Comparison of ENCODE assay signal across 18 mouse cellular contexts in the genomic region with DNA sequence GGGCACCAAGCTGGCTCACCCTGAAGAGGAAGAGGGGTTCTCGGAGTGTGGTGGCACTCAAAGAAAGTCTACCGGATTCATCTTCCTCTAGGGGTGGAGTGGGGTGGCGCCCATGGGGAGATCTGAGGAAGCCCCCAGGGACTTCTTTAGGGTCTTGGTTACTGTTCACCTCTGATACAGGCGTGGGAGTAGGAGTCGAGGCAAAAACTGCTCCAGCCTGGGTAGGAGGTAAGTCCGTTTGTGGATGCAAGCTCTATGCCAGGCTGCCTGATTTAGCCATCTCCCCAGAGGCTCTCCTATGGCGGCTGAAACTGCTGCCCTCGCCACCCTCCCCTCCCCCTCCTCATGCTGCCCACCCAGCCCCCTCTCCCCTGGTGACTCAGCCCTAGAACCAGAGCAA. TPM values are rescaled to one million over a fixed set of nuclear protein-coding genes. Genes with fewer than 3 reads are reported as not detected.
A peak's percentile ranks its signal among the peaks of the same experiment; 100 is the strongest.
DNase-seq lines count a peak whose midpoint lies in the region; ATAC-seq and TF ChIP-seq lines count a peak whose summit lies in the region.
"Had no signal": no experiment of that assay in that cellular context is flagged by ENCODE, and none has a peak within 500 bp of the region (broad histone marks: within the 10 kb centered on the region; RNA-seq: fewer than 3 reads in every experiment).

No protein-coding gene starts in this region.

- peak overlapping the region; percentile 89 for H3K27ac ChIP-seq in heart, embryonic 16.5 days (ENCODE audit: low read length)
- H3K27ac ChIP-seq in midbrain, embryonic 10.5 days (replicated peaks) = 0 out of 2 replicates have a peak overlapping the region, but pooled peaks have one; percentile 17
- H3K27ac ChIP-seq in midbrain, postnatal 0 days (ENCODE audit: low read depth, low read length) = no peak overlapping the region
- H3K27ac ChIP-seq: forebrain, embryonic 12.5 days; hindbrain, embryonic 10.5 days; liver, embryonic 14.5 days had no signal

- TF ChIP-seq CTCF in midbrain, postnatal 0 days (IDR thresholded peaks at IDR 0.05) = no peak

- ATAC-seq in cerebellum, adult (ENCODE audit: insufficient number of reproducible peaks, low FRiP score, low TSS enrichment) = no peak
- no peak for ATAC-seq in heart, embryonic 16.5 days (replicated peaks; ENCODE audit: extremely low read depth, insufficient read depth, low FRiP score)
- ATAC-seq in midbrain, postnatal 0 days (ENCODE audit: low FRiP score) = no peak
- ATAC-seq: inflammation-experienced regulatory T-cells, adult 6 months had no signal

- intact Hi-C loops in heart, postnatal 14 days (cut with DNase I) = no loop called here

- WGBS in heart, embryonic 16.5 days = 66% methylated on average over 8 of the region's 8 CpGs
- 72% methylated on average over 8 of the region's 8 CpGs for WGBS in midbrain, embryonic 10.5 days
- 66% methylated on average over 8 of the region's 8 CpGs for WGBS in midbrain, postnatal 0 days

- no peaks in the 10 kb centered on the region for H3K9me3 ChIP-seq in heart, embryonic 16.5 days (replicated peaks; ENCODE audit: control insufficient read depth, low read length)
- no peaks in the 10 kb centered on the region for H3K9me3 ChIP-seq in midbrain, embryonic 10.5 days (replicated peaks)
- no peaks in the 10 kb centered on the region for H3K9me3 ChIP-seq in midbrain, postnatal 0 days (ENCODE audit: low read length)
- H3K9me3 ChIP-seq: forebrain, embryonic 12.5 days; hindbrain, embryonic 10.5 days; megakaryocyte, embryonic 14.5 days had no signal

- no peak overlapping the region for H3K9ac ChIP-seq in heart, embryonic 16.5 days (ENCODE audit: low read length)
- no peak overlapping the region for H3K9ac ChIP-seq in midbrain, postnatal 0 days (replicated peaks; ENCODE audit: low read length, poor library complexity, severe bottlenecking)
- H3K9ac ChIP-seq: forebrain, embryonic 12.5 days; liver, embryonic 14.5 days had no signal

- peak; percentile 39 for DNase-seq in cerebellum, adult 9-10 months
- no peak for DNase-seq in heart, postnatal 14 days
- DNase-seq in midbrain, embryonic 10.5 days (ENCODE audit: low spot score) = no peak
- DNase-seq in midbrain, postnatal 0 days (ENCODE audit: low spot score) = no peak
- no peak for DNase-seq in T-cell, adult 2 months (ENCODE audit: low spot score)
- no peak for DNase-seq in spleen, postnatal 36 days (ENCODE audit: low spot score in 2 of 2)
- DNase-seq: adrenal gland, postnatal 14 days; thymus, postnatal 14 days had no signal

- H3K36me3 ChIP-seq in heart, embryonic 16.5 days (ENCODE audit: control insufficient read depth, insufficient read depth) = 0 out of 2 replicates have a peak, but pooled peaks cover 3% of the 10 kb centered on the region
- no peaks in the 10 kb centered on the region for H3K36me3 ChIP-seq in midbrain, embryonic 10.5 days
- no peaks in the 10 kb centered on the region for H3K36me3 ChIP-seq in midbrain, postnatal 0 days (ENCODE audit: insufficient read depth, low read length)
- H3K36me3 ChIP-seq: forebrain, embryonic 12.5 days; hindbrain, embryonic 10.5 days had no signal

- H3K4me2 ChIP-seq in heart, embryonic 16.5 days (ENCODE audit: low read depth, low read length) = no peak overlapping the region
- H3K4me2 ChIP-seq in midbrain, postnatal 0 days (ENCODE audit: low read depth, low read length, poor library complexity, severe bottlenecking) = no peak overlapping the region
- H3K4me2 ChIP-seq: forebrain, embryonic 12.5 days had no signal

- no peak overlapping the region for H3K4me3 ChIP-seq in heart, embryonic 16.5 days (ENCODE audit: low read length)
- H3K4me3 ChIP-seq in midbrain, embryonic 10.5 days = no peak overlapping the region
- H3K4me3 ChIP-seq in midbrain, postnatal 0 days (ENCODE audit: low read depth, low read length) = no peak overlapping the region
- H3K4me3 ChIP-seq: forebrain, embryonic 12.5 days; hindbrain, embryonic 10.5 days; megakaryocyte, embryonic 14.5 days had no signal

- H3K4me1 ChIP-seq in heart, embryonic 16.5 days (ENCODE audit: control insufficient read depth, insufficient read depth, low read length) = peaks cover 67% of the 10 kb centered on the region
- peaks cover 33% of the 10 kb centered on the region for H3K4me1 ChIP-seq in midbrain, embryonic 10.5 days
- peaks cover 7% of the 10 kb centered on the region; the same call in 1 of the 2 replicates for H3K4me1 ChIP-seq in midbrain, postnatal 0 days (ENCODE audit: insufficient read depth, low read length)

- H3K27me3 ChIP-seq in heart, embryonic 16.5 days (ENCODE audit: control insufficient read depth, insufficient read depth, low read length) = no peaks in the 10 kb centered on the region
- peaks cover 42% of the 10 kb centered on the region for H3K27me3 ChIP-seq in midbrain, embryonic 10.5 days (ENCODE audit: low read depth, poor library complexity, severe bottlenecking)
- no peaks in the 10 kb centered on the region for H3K27me3 ChIP-seq in midbrain, postnatal 0 days (ENCODE audit: insufficient read depth, low read length)

RNA-seq across cellular contexts. Expression of gene Itga3, which starts 4.5 kb away (rescaled TPM):
- 9.6 and 11.5 TPM in 2 replicates for polyA plus RNA-seq in heart, embryonic 16.5 days (2015; fragmentation: Nextera tagmentation; extraction: Ambion mirVana)
- total RNA-seq in heart, postnatal 14 days (2021) = 10 to 100 TPM; 13.5 to 15.6 TPM
- 5.1 and 5.4 TPM in 2 replicates for polyA plus RNA-seq in midbrain, embryonic 10.5 days (2016; fragmentation: Nextera tagmentation; extraction: Ambion mirVana)
- total RNA-seq in midbrain, postnatal 0 days (2014; rRNA removed) = 33.2 and 38.3 TPM in 2 replicates
- 11.2 and 12.3 TPM in 2 replicates for polyA plus RNA-seq in midbrain, postnatal 0 days (2015; fragmentation: Nextera tagmentation; extraction: Ambion mirVana)

RNA-seq across cellular contexts. Expression of gene Pdk2, which starts 31.0 kb away (rescaled TPM):
- polyA plus RNA-seq in heart, embryonic 16.5 days (2015; fragmentation: Nextera tagmentation; extraction: Ambion mirVana) = 141 and 148 TPM in 2 replicates
- total RNA-seq in heart, postnatal 14 days (2021) = 100 to 1,000 TPM; 297 to 326 TPM
- 9.7 and 15.3 TPM in 2 replicates for polyA plus RNA-seq in midbrain, embryonic 10.5 days (2016; fragmentation: Nextera tagmentation; extraction: Ambion mirVana)
- total RNA-seq in midbrain, postnatal 0 days (2014; rRNA removed) = 14.1 and 18.1 TPM in 2 replicates
- 30.8 and 32.7 TPM in 2 replicates for polyA plus RNA-seq in midbrain, postnatal 0 days (2015; fragmentation: Nextera tagmentation; extraction: Ambion mirVana)

RNA-seq across cellular contexts. Expression of gene Dlx3, which starts 47.8 kb away (rescaled TPM):
- 0.07 and 0.11 TPM in 2 replicates for polyA plus RNA-seq in heart, embryonic 16.5 days (2015; fragmentation: Nextera tagmentation; extraction: Ambion mirVana)
- not detected for total RNA-seq in heart, postnatal 14 days (2021)
- 0.89 and 1.3 TPM in 2 replicates for polyA plus RNA-seq in midbrain, embryonic 10.5 days (2016; fragmentation: Nextera tagmentation; extraction: Ambion mirVana)
- total RNA-seq in midbrain, postnatal 0 days (2014; rRNA removed) = 0.33 TPM in 1 of 2 replicates, not detected in the other
- polyA plus RNA-seq in midbrain, postnatal 0 days (2015; fragmentation: Nextera tagmentation; extraction: Ambion mirVana) = not detected in 2 replicates
- total RNA-seq: adrenal gland, postnatal 14 days; common myeloid progenitor, adult 5-6 weeks; layer of hippocampus, postnatal 25 days; left cerebral cortex, postnatal 36 days had no signal
- polyA plus RNA-seq: inflammation-experienced regulatory T-cells, adult 6 months had no signal
